Mouse (Mus musculus): ENCODE measurements around the gene Il17d. TPM values are rescaled to one million over a fixed set of nuclear protein-coding genes. Genes with fewer than 3 reads are reported as not detected.
A peak's percentile ranks its signal among the peaks of the same experiment; 100 is the strongest.

Gene Il17d
- total RNA-seq (2021): 10 to 100 TPM; 13.4 to 13.6 TPM

GRCm38 (mm10) chr14:57524671-57525387 lies at the start of gene Il17d:
Il17d (plus strand) TSS chr14:57524777.
- no peak for DNase-seq

DNA sequence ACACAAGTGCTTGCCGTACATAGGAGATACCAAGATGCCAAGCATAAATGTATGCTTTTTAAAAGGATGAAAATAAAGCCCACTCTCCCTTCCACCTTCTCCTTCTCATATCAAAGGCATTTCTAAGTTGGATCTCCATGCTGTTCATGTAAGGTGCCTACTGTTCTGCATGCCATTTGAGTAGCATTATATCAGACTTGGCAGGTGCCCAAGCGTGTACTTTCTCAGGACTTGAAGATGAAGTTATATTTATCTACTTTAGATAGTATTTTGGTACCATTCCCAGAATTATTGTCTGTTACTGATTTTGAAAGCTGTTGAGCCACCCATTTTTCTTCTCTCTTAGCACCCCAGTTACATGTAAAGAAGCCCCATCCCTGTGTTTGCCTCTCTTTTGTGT lies 49.5 kb upstream of the Il17d start:
- DNase-seq: peak in 1 of 2 experiments; percentile 20

- DNase-seq: no peak
Measured at GRCm38 (mm10) chr14:57482262-57482661, 42.3 kb upstream of the Il17d start.

DNA sequence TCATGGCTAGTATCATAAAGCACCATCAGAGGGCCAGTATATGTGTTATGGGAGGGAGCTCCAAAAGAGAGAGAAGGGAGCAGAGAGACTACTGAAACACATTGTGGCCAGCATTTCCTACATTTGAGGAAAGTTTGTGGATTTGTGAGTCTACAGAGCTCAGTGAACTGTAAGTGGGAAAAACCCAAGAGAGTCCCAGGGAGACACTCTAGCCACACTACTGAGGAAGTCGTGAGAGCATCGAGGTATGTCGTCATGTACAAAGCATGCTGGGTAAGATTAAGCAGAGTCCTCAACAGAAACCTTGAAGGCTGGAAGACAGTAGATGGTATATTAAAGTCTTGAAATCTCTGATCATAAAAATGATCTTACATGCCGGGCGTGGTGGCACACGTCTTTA lies 40.4 kb upstream of the Il17d start:
- no peak for DNase-seq

DNA sequence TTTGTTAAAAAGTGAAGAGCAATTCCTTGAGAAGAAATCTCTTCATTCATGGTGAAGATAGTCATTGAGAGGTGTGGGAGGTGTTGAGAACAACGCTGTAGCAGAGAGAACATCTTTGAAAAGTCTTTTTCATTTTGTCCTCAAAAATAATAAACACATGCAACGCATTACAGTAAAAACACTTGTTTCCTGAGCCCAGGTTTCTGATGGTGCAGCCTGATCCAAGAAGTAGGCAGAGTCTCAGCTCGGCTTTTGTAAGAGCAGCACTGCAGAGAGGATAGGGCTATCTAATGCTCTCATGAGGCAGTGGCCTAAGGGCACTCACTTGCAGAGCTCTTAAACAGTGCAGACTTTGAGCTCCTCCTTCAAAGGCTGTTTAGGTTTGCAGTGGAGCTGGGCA lies 34.9 kb upstream of the Il17d start:
- no peak for DNase-seq

DNA sequence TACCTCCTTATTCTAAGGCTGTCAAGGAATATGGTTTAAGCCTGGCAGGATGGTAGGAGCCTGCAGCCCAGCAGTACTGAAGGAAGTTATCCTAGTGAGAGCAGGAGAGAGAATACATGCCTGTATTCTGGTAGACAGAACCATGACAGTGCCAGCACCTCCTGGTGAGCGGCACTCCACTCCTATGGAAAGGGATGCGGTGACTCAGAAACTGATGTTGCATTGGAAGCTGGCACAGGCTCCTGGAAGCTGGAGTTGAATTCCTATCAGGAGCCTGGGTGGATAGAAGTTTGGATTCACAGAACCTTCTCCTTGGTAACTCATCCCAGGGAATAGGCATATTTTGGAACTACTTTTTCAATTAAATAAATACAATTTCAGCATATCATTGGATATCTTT lies 30.7 kb upstream of the Il17d start:
- DNase-seq: no peak

DNA sequence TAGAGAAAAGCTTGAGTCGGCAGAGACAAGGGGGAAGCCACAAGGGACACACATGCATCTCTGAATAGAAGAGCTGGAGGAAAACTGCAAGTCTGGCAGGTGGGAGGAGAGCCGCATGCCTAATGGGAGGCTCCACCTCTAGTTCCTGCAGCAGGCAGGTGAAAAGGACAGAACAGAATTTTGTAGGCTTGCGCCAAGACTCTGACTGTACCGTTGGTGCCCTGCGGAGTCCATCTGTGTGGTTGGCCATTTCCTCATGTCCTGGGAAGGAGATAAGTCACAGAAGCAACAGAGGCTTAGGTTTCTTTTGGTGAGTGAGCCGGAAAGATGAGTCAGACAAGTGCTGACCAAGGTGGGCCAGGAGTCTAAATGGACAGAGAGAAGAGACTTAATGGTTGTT lies 20.8 kb upstream of the Il17d start:
- DNase-seq: no peak

DNA sequence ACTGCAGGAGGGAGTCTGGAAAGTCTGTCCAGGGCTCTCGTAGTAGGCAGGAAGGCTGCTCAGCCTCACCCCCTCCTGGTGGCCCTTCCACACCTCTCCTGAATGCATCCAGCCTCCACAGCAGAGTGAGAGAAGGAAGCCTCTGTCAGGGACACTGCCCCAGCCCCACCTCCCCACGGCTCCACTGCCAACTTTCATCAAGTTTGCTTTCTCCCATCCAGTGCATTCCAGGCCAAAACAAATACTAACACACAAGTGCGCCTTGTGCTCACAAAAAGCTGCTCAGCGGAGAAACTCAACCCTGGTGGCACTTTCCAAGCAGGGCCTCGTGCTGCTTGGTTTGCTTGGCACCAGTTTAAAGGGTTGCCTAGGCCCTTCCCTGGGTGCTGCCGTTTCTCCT lies 15.0 kb upstream of the Il17d start:
- DNase-seq: peak; percentile 10 to 36

- no peak for DNase-seq
Measured at GRCm38 (mm10) chr14:57515156-57515762, 9.3 kb upstream of the Il17d start.

DNA sequence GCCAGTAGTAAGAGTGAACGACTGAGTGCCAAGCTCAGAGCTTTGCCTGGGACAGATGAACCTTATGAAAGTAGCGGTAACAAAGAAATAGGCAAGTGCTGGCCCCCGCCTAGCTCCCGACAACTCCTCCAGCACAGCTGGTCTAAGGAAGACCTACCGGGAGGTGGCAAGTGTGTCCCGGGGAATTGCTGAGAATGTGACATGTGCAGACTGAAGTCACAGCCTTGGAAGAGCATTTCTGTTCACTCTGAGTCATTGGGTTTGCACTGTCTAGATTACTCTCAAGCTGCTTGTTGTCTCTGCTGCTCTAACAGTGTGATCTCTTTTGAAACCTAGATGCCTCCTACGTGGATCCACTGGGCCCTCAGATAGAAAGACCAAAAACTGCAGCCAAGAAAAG lies 7.6 kb upstream of the Il17d start:
- DNase-seq: no peak

- DNase-seq: no peak
Measured at GRCm38 (mm10) chr14:57523762-57524161, 815 bp upstream of the Il17d start.

- DNase-seq: peak; percentile 67 to 71
Measured at GRCm38 (mm10) chr14:57525388-57526049, 942 bp downstream of the Il17d start.

GRCm38 (mm10) chr14:57526050-57526623 lies 1.6 kb downstream of the Il17d start:
- no peak for DNase-seq

DNA sequence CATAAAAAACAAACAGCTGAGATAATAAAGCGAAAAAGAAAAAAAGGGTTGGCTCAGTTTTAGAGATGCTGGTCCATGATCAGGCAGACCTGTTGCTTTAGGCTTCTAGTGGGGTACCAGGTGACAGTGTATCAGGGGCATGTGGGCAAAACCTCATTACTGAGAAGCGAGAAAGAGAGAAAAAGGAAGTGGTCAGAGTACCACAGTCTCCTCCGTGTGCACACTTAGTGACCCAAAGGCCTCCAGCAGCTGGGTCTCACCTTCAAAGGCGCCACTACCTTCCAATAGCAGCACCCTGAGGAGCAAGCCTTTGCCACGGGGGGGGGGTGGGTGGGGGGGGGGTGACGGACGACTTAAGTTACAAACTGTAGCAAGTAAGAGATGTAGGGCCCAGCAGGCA lies 2.5 kb downstream of the Il17d start:
- DNase-seq: no peak

GRCm38 (mm10) chr14:57527598-57527997 lies 3.0 kb downstream of the Il17d start:
- no peak for DNase-seq

- DNase-seq: no peak
Measured at GRCm38 (mm10) chr14:57529086-57529785, 4.7 kb downstream of the Il17d start.

DNA sequence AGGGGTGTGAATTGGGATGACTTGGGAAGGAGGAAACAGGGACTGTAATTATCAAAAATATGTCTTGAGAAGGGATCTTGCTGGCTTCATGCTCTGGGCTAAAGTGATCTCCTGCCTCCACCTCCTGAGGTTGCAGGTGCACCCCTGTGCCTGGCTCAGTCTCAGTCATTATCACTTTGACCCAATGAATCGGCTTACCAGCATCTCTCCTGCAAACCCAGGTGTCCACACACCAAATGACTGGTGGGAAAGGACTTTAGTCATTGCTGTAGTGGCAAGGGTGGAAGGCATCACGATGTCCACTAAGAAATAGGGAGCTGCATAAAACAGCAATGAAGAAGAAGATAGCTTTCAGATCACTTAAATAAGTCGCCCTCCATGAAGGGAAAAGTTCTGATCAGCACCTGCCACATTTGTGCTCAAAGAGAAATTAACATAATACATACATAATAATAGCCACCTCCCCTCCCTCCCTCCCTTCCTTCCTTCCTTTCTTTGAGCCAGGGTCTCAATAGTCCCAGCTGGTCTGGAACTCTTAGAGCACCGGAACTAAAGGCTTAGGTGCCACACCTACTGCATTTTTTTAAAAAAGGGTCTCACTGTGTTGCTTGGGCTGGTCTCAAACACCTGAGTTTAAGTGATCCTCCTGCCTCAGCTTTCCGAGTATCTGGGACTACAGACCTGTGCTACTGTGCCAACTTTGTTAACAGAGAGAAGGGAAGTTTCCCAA lies 5.4 kb downstream of the Il17d start:
- no peak for DNase-seq

DNA sequence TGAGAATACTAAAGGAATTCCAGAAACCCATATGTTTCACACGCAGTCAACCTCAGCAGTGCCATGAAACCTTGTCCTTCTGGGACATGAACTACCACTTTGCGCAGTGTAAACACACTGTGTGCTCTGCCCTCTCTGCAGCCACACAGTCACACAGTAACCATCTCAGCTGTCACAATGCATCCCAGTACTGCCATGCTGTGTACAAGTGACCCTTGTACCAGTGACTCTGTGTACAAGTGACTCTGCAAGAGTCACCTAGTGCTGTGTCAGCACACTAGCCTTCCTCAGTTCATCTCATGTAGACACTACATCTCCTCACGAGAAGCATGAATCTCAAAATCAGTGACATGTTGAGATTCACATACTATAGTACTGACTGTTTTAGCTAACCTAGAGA lies 8.0 kb downstream of the Il17d start:
- no peak for DNase-seq

DNA sequence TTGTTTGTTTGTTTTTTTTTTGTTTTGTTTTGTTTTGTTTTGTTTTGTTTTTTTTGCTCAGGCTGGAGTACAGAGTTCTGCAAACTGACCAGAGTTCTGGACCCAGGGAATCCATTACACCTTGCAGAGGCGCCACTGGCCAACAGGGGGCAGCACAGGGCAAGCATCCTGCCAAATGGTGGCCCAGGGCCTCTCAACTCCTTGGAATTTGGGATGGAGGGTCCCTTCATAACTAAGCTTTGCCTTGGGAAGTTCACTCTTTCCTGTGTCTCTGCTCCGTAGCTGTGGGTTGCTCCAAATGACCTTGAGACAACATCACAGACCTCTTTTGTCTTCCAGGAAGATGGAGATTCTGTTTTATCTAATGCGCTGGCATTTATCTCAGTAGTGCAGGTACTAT lies 8.6 kb downstream of the Il17d start:
- no peak for DNase-seq

- DNase-seq: no peak
Measured at GRCm38 (mm10) chr14:57533841-57534240, 9.3 kb downstream of the Il17d start.

DNA sequence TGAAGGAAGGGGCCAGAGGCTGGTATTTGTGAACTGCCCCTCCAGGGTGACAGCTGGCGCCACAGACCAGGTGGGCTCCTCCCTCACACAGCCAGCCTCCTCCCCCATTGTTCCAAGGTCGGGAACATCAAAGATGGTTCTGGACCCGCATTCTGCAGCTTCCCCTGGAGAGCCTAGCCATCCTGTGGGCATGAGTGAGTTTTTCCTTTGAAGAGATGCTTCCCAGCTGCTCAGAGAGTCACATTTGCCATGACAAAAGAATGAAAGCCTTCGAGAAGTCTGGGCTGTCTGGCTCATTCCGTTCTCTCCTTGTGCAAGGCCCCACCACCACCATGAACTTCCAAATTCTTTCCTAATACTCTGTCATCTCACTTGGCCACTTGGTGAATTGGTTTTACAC lies 9.8 kb downstream of the Il17d start:
- DNase-seq: no peak

- DNase-seq: no peak
Measured at GRCm38 (mm10) chr14:57534961-57535360, 10.4 kb downstream of the Il17d start.

Data from layer of hippocampus, postnatal 36 days (tissue).